Mouse (Mus musculus): ENCODE measurements around the gene Zfp760. TPM values are rescaled to one million over a fixed set of nuclear protein-coding genes. Genes with fewer than 3 reads are reported as not detected.

Zfp760 gene
- 1.8 to 2.4 TPM (median 2.1 TPM) in 4 replicates for total RNA-seq (2023)

DNA sequence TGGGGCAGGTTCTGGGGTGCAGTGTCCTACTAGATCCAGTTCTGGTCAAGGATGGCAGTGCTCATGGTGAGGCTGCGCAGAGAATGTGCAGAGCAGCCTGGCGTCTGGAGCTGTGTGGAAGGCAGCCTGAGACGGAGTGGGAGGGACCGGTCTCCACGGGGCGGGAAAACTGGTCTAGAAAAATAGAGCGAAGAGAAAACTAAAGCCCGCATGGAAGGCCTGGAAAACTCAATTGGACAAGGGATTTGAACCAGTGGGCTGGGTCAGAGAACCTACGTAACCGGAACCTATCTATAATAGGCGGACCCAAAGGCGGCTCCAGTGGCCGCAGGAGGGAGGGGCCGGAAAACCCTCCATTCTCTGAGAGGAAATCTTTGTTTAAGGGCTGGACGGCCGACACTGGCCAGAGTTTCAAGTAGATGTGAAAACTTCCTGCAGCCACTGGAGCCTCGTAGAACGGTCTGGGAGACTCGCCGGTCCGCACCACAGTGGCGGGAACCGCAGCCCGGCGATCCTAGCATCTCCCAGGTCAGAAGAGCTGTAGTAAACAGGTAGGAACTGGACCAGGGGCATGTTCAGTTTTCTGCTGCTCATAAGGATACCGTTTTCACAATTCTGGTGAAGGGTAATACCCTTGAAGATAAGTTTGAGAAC is at the start of gene Zfp760:
Gene Zfp760 (plus strand): TSS at position 399 of the 654 bp plus-strand sequence.

GRCm38 (mm10) chr17:21691560-21691959 is 16.0 kb upstream of the Zfp760 start, which contains the start of gene Gm10226:
TSS of gene Gm10226 (plus strand) at chr17:21691860.

DNA sequence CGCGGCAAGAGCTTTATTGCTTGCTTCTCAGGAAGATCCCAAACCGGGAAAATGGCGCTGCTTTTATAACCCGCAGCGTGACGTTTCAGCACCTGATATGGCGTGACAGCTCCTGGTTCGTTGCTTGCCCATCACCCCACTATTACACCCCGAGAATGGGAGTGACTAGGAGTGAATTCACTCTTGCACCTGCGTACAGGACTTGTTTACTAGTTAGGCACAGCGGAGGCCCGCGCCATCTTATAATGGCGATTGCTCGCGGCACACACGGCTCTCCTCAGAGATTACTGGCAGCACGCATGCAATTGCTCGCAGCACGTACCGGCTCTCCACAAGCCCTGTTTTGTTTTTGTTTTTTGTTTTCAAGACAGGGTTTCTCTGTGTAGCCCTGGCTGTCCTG is 23.0 kb downstream of the Zfp760 start, which contains the start of gene Zfp229:
Gene Zfp229 (plus strand): TSS at position 301 of the 400 bp plus-strand sequence.

Other genes with a start within 250 kb of the Zfp760 start
- 6.3 to 8.8 TPM (median 7.2 TPM) in 4 replicates for gene Zfp53, start 218.7 kb upstream of the Zfp760 start, total RNA-seq (2023)
- 10.9 to 15.6 TPM (median 12.8 TPM) in 4 replicates for gene Zfp52, start 172.2 kb upstream of the Zfp760 start, total RNA-seq (2023)
- 1.0 to 1.8 TPM (median 1.5 TPM) in 4 replicates for gene Zfp948, start 140.7 kb upstream of the Zfp760 start, total RNA-seq (2023)
- gene Zfp983, start 57.1 kb upstream of the Zfp760 start, total RNA-seq (2023): 7.5 to 11.4 TPM (median 9.1 TPM) in 4 replicates
- gene Gm10226, start 15.9 kb upstream of the Zfp760 start, total RNA-seq (2023): 4.7 to 14.1 TPM (median 9.4 TPM) in 4 replicates
- gene Zfp229, start 23.1 kb downstream of the Zfp760 start, total RNA-seq (2023): 2.4 to 3.2 TPM (median 2.9 TPM) in 4 replicates
- gene Zfp820, start 138.0 kb downstream of the Zfp760 start, total RNA-seq (2023): 0.19 to 0.49 TPM (median 0.33 TPM) in 3 of 4 replicates, not detected in the other
- gene Zfp995, start 202.2 kb downstream of the Zfp760 start, total RNA-seq (2023): 0.97 to 2.8 TPM (median 2.0 TPM) in 4 replicates